20 mouse cellular contexts compared by ENCODE assay signal in the genomic region with DNA sequence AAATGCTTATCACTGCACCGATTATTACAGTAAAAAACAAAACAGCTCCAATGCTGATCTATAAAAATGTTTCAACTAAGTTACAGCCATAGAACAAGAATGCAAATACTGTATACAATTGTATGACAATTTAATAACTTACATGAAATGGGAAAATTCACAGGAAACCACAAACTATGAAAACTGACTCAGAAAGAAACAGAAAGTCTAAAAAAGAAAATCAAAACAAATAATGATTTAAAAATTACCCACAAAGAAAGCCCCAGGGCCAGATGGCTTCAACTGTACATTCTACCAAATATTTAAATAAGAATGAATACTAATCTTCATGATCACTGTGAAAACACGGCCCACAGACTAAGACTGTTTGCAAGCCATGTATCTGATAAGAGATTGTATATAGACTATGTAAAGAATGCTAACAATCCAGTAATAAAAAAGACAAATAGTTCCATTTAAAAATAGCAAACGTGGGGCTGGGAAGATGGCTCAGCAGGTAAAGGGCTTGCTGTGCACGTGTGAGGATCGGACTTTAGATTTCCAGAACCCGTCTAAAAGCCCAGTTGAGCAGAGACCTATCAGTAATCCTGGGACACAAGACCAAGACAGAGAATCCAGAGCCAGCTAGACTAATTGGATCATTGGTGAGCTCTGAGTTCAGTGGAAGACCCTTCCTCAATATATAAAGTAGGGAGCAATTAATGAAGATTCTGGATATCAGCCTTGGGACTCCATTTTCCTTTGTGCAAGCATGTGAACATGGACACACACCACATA.
A peak's percentile ranks its signal among the peaks of the same experiment; 100 is the strongest.
DNase-seq lines count a peak whose midpoint lies in the region; ATAC-seq and TF ChIP-seq lines count a peak whose summit lies in the region.
"Had no signal": no experiment of that assay in that cellular context is flagged by ENCODE, and none has a peak within 500 bp of the region (broad histone marks: within the 10 kb centered on the region; RNA-seq: fewer than 3 reads in every experiment).

No protein-coding gene starts in this region.

- H3K27me3 ChIP-seq in forebrain, embryonic 12.5 days = no peaks in the 10 kb centered on the region
- H3K27me3 ChIP-seq: forebrain, embryonic 15.5 days; hindbrain, embryonic 13.5 days; intestine, embryonic 15.5 days had no signal

- no peak overlapping the region for H3K4me3 ChIP-seq in embryonic fibroblast, embryonic 13.5 days (ENCODE audit: insufficient read depth, low read length)
- no peak overlapping the region for H3K4me3 ChIP-seq in forebrain, embryonic 12.5 days (replicated peaks)
- H3K4me3 ChIP-seq: embryonic facial prominence, embryonic 10.5 days; erythroblast, embryonic 14.5 days; forebrain, embryonic 10.5 days; forebrain, embryonic 15.5 days; hindbrain, embryonic 13.5 days; intestine, embryonic 15.5 days had no signal

- H3K27ac ChIP-seq in embryonic fibroblast, embryonic 13.5 days (ENCODE audit: insufficient read depth, low read length) = peak overlapping the region; percentile 41; the same call in 1 of the 2 replicates
- H3K27ac ChIP-seq in forebrain, embryonic 12.5 days = no peak overlapping the region
- H3K27ac ChIP-seq: embryonic facial prominence, embryonic 10.5 days; forebrain, embryonic 10.5 days; forebrain, embryonic 15.5 days; hindbrain, embryonic 13.5 days; hindbrain, postnatal 0 days had no signal

- no peak overlapping the region for H3K4me2 ChIP-seq in forebrain, embryonic 12.5 days
- H3K4me2 ChIP-seq: forebrain, embryonic 15.5 days; hindbrain, embryonic 13.5 days; intestine, embryonic 15.5 days had no signal

- H3K9ac ChIP-seq in forebrain, embryonic 12.5 days = no peak overlapping the region
- H3K9ac ChIP-seq: forebrain, embryonic 15.5 days; hindbrain, embryonic 13.5 days; intestine, embryonic 15.5 days had no signal

- no peaks in the 10 kb centered on the region for H3K36me3 ChIP-seq in forebrain, embryonic 12.5 days (replicated peaks)
- H3K36me3 ChIP-seq: embryonic facial prominence, embryonic 10.5 days; forebrain, embryonic 10.5 days; forebrain, embryonic 15.5 days; hindbrain, embryonic 13.5 days; intestine, embryonic 15.5 days had no signal

- H3K9me3 ChIP-seq in forebrain, embryonic 12.5 days = peaks cover 4% of the 10 kb centered on the region; the same call in 1 of the 2 replicates
- H3K9me3 ChIP-seq: forebrain, embryonic 10.5 days; intestine, embryonic 15.5 days had no signal

- no peak for TF ChIP-seq POLR2A in embryonic fibroblast, embryonic 13.5 days (IDR thresholded peaks at IDR 0.05; ENCODE audit: low read depth, low read length)

- no peak for ATAC-seq in forebrain, embryonic 12.5 days (ENCODE audit: low FRiP score)
- ATAC-seq: forebrain, embryonic 15.5 days; hindbrain, postnatal 0 days had no signal

- 90% methylated on average over 6 of the region's 6 CpGs for WGBS in forebrain, embryonic 12.5 days

- no peak for TF ChIP-seq CTCF in embryonic fibroblast, embryonic 13.5 days (IDR thresholded peaks at IDR 0.05; ENCODE audit: borderline replicate concordance, insufficient read depth, low read length)

- H3K4me1 ChIP-seq in embryonic fibroblast, embryonic 13.5 days (ENCODE audit: control insufficient read depth, insufficient read depth, low read length) = peaks cover 7% of the 10 kb centered on the region; the same call in 1 of the 2 replicates
- H3K4me1 ChIP-seq in forebrain, embryonic 12.5 days = no peaks in the 10 kb centered on the region
- H3K4me1 ChIP-seq: embryonic facial prominence, embryonic 10.5 days; forebrain, embryonic 10.5 days; hindbrain, embryonic 13.5 days had no signal

- peak; percentile 87 for DNase-seq in A20 (ENCODE audit: low read depth, low spot score)
- DNase-seq in CD4-positive, CD25-positive, alpha-beta regulatory T cell, adult 2 months (ENCODE audit: low read depth, low spot score) = peak; percentile 9
- no peak for DNase-seq in kidney, postnatal 36 days
- no peak for DNase-seq in spleen, postnatal 10 days (ENCODE audit: low spot score in 2 of 2)
- DNase-seq: adrenal gland, adult 2 months; adrenal gland, postnatal 25 days; cerebellum, adult 18-20 months; cerebellum, adult 9-11 months; gastrocnemius, postnatal 36 days; heart, adult 11 months; heart, postnatal 10 days had no signal

Comparison
In these comparisons a context has a peak if more than half of its experiments do, and no peak if none do; other contexts are left out.
1. DNase-seq: peak in A20 (single experiment) and CD4-positive, CD25-positive, alpha-beta regulatory T cell, adult 2 months (single experiment); none in kidney, postnatal 36 days (0 of 2) and spleen, postnatal 10 days (0 of 2).